Mouse (Mus musculus) CH12.LX (cell line): ENCODE data around the gene Ap2a1. TPM values are rescaled to one million over a fixed set of nuclear protein-coding genes. Genes with fewer than 3 reads are reported as not detected.

Source experiments
- DNase-seq: peaks from one replicate; pipeline ENCODE4 v3.0.0-alpha.2; 2013; ENCODE audit errors: extremely low read depth
- H3K27ac ChIP-seq: 2 replicates; pipeline ENCODE4 v1.5.1; 2012; ENCODE audit warnings: low read depth, mild to moderate bottlenecking, control low read depth, moderate library complexity; ENCODE audit not compliant: insufficient read depth
- H3K27me3 ChIP-seq: replicated peaks from 2 replicates; pipeline ENCODE3; 2012; ENCODE audit warnings: inconsistent platforms
- H3K36me3 ChIP-seq, 2 experiments: replicated peaks in 1 of 2; 2 replicates each; pipeline versions ENCODE3 to v1.6.1; 2012; ENCODE audit warnings: inconsistent platforms in 1 of 2, low read length in 1 of 2, mild to moderate bottlenecking in 1 of 2, mixed read lengths in 1 of 2, moderate library complexity in 1 of 2; ENCODE audit not compliant: control insufficient read depth in 1 of 2, insufficient read depth in 1 of 2
- H3K4me1 ChIP-seq, 2 experiments: 2 replicates each; pipeline ENCODE4 v1.6.1; 2012; ENCODE audit warnings: inconsistent platforms in 1 of 2, moderate library complexity in 1 of 2; ENCODE audit not compliant: insufficient read depth in 2 of 2, control insufficient read depth in 1 of 2
- H3K4me2 ChIP-seq: 2 replicates; pipeline ENCODE4 v1.6.1; 2012; ENCODE audit warnings: low read depth, mild to moderate bottlenecking, control low read depth; ENCODE audit not compliant: poor library complexity, insufficient read depth, severe bottlenecking
- H3K4me3 ChIP-seq, 3 experiments: fragments of 150-350 bp in 1 of 3; sonication (generic) in 1 of 3; replicated peaks in 1 of 3; 2 replicates each; pipeline versions ENCODE3 to v1.5.1; 2011 to 2012; ENCODE audit warnings: low read depth in 2 of 3, low read length in 2 of 3, mild to moderate bottlenecking in 2 of 3, moderate library complexity in 2 of 3, control low read depth in 1 of 3, improper control_type of control experiment in 1 of 3, inconsistent platforms in 1 of 3, mixed read lengths in 1 of 3; ENCODE audit not compliant: poor library complexity in 1 of 3
- H3K79me2 ChIP-seq: replicated peaks from 2 replicates; pipeline ENCODE4 v1.6.1; 2012; ENCODE audit warnings: mild to moderate bottlenecking, moderate library complexity; ENCODE audit not compliant: control insufficient read depth, poor library complexity, insufficient read depth, severe bottlenecking; ENCODE audit errors: extremely low read depth
- H3K9ac ChIP-seq: 2 replicates; pipeline ENCODE4 v1.6.1; 2012; ENCODE audit warnings: low read depth, mild to moderate bottlenecking, control low read depth, moderate library complexity; ENCODE audit not compliant: insufficient read depth
- H3K9me3 ChIP-seq: replicated peaks from 2 replicates; pipeline ENCODE3; 2012; ENCODE audit warnings: low read length, inconsistent platforms, mixed read lengths
- CHD1 ChIP-seq: IDR thresholded peaks from 2 replicates; pipeline ENCODE4 v1.6.1; 2012; ENCODE audit warnings: low read depth, low read length, improper control_type of control experiment, inconsistent platforms
- CTCF ChIP-seq, 2 experiments: IDR thresholded peaks in 1 of 2; conservative IDR thresholded peaks in 1 of 2; 2 replicates each; pipeline ENCODE4 v1.5.1; 2011 to 2012; ENCODE audit warnings: low read depth in 2 of 2, low read length in 2 of 2, improper control_type of control experiment in 1 of 2, inconsistent platforms in 1 of 2, mild to moderate bottlenecking in 1 of 2, moderate library complexity in 1 of 2
- HCFC1 ChIP-seq: IDR thresholded peaks from 2 replicates; pipeline ENCODE4 v1.6.1; 2012; ENCODE audit warnings: low read depth, mild to moderate bottlenecking, inconsistent platforms, low read length, improper control_type of control experiment
- IRF4 ChIP-seq: IDR thresholded peaks from 2 replicates; pipeline ENCODE4 v1.6.1; 2014; ENCODE audit warnings: low read depth, mild to moderate bottlenecking, inconsistent platforms, low read length, improper control_type of control experiment
- JUN ChIP-seq: IDR thresholded peaks from 2 replicates; pipeline ENCODE4 v1.6.1; 2011; ENCODE audit warnings: low read depth, mild to moderate bottlenecking, low read length, improper control_type of control experiment, moderate library complexity; ENCODE audit not compliant: insufficient read depth
- JUND ChIP-seq: conservative IDR thresholded peaks from 2 replicates; pipeline ENCODE4 v1.6.1; 2011; ENCODE audit warnings: low read depth, low read length, improper control_type of control experiment
- MAFK ChIP-seq: IDR thresholded peaks from 2 replicates; pipeline ENCODE4 v1.6.1; 2011; ENCODE audit warnings: low read length, improper control_type of control experiment; ENCODE audit not compliant: insufficient replicate concordance
- MAZ ChIP-seq: IDR thresholded peaks from 2 replicates; pipeline ENCODE4 v1.6.1; 2012; ENCODE audit warnings: low read depth, mild to moderate bottlenecking, inconsistent platforms, low read length, improper control_type of control experiment, moderate library complexity
- MEF2A ChIP-seq: IDR thresholded peaks from 2 replicates; pipeline ENCODE4 v1.6.1; 2014; ENCODE audit warnings: low read depth, mild to moderate bottlenecking, inconsistent platforms, low read length, improper control_type of control experiment, borderline replicate concordance
- NELFE ChIP-seq: IDR thresholded peaks from 2 replicates; pipeline ENCODE4 v1.6.1; 2011; ENCODE audit warnings: low read depth, low read length, improper control_type of control experiment
- PAX5 ChIP-seq: IDR thresholded peaks from 2 replicates; pipeline ENCODE4 v1.6.1; 2012; ENCODE audit warnings: low read length, inconsistent platforms, mixed read lengths
- POLR2AphosphoS2 ChIP-seq: IDR thresholded peaks from 2 replicates; pipeline ENCODE4 v1.6.1; 2011; ENCODE audit warnings: low read depth, low read length, improper control_type of control experiment
- SMC3 ChIP-seq: IDR thresholded peaks from 2 replicates; pipeline ENCODE4 v1.6.1; 2011; ENCODE audit warnings: low read depth, low read length, improper control_type of control experiment
- TCF12 ChIP-seq: IDR thresholded peaks from 2 replicates; pipeline ENCODE4 v1.6.1; 2014; ENCODE audit warnings: low read depth, mild to moderate bottlenecking, inconsistent platforms, low read length, improper control_type of control experiment
- USF2 ChIP-seq: conservative IDR thresholded peaks from 2 replicates; pipeline ENCODE4 v1.6.1; 2011; ENCODE audit warnings: low read depth, low read length, improper control_type of control experiment
- ZC3H11A ChIP-seq: IDR thresholded peaks from 2 replicates; pipeline ENCODE4 v1.6.1; 2012; ENCODE audit warnings: low read depth, mild to moderate bottlenecking, inconsistent platforms, low read length, improper control_type of control experiment
- ZMIZ1 ChIP-seq: IDR thresholded peaks from 2 replicates; pipeline ENCODE4 v1.6.1; 2012; ENCODE audit warnings: low read depth, mild to moderate bottlenecking, inconsistent platforms, low read length, improper control_type of control experiment
- ZNF384 ChIP-seq: IDR thresholded peaks from 2 replicates; pipeline ENCODE4 v1.6.1; 2012; ENCODE audit warnings: low read depth, low read length, improper control_type of control experiment, inconsistent platforms
- dilution Hi-C: fragments of 300-500 bp; cut with MboI; formaldehyde crosslinking; loops from 2 replicates; pipeline ENCODE4 v1.14.3; 2020; ENCODE audit warnings: low sequenced_read_pairs; ENCODE audit not compliant: extremely low pct_unique_long_range_greater_than_20kb, extremely low pct_ligation_motif_present
- in situ Hi-C: fragments of 300-500 bp; cut with MboI; formaldehyde crosslinking; loops from 3 replicates; pipeline ENCODE4 v1.14.3; 2019; ENCODE audit warnings: low sequenced_read_pairs, low pct_ligation_motif_present, low pct_unique_long_range_greater_than_20kb, mixed read lengths
- polyA plus RNA-seq: library from polyadenylated mRNA; unstranded; fragments of >175 nt; gene quantifications from 2 replicates; pipeline ENCODE4 v1.2.1, GENCODE M21; 2012; ENCODE audit warnings: low read depth; ENCODE audit not compliant: insufficient read length
- total RNA-seq, 2 experiments: library from RNA; depleted of rRNA; stranded (reverse); fragments of 300-350 nt in 1 of 2; fragments of >200 nt in 1 of 2; gene quantifications; 2 replicates each; pipeline ENCODE4 v1.2.3; 2012 to 2014

Gene Ap2a1
- total and polyA plus RNA-seq, 3 experiments = 35.7 to 61.1 (median 56.3) TPM

DNA sequence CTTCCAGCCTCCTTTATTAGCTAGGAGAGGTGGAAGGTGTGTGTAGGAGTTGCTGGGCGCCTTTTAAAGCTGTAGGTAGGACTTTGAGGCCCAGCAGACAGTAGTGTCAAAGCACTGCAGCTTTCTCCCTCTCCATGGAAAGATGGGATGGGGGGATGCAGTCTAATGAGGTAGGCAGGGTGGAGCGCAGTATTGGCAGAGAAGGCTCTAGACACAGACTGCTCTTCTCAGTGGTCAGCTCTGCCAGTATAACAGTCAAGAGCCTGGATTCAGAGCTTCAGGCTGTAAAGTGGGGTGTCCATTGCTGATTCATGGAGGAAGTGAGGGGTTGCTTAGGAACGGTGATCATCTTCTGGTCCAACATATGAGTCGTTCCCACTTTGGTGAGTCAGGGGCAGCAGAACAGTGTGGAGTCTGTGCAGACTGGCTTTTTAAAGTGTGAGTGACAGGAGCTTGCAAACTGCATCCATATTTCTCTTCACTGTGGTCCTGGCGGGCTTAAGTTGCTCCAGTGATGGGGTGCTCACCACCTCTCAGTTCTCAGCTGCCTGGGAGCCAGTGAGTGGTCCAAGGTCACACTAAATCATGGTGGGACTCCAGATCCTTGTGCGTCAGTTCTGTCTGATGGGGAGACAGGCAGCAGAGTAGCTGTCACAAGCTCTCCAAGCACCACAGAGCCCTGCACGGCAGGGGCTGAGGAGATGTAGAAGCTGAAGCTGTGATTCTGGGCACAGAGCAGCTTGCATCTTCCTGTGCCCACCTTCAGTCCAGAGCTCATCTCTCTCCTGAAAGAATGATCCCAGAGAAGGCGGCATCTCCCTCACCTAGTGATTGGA, 78.3 kb downstream of the Ap2a1 start:
- in situ Hi-C loops = loop anchor here (10.0 kb wide), 1 partner anchor 104 kb away; no protein-coding TSS in a partner anchor
- peak overlapping the region; percentile 81 to 98 (median 93) for H3K4me3 ChIP-seq
- dilution Hi-C loops = no loop called here
- peaks cover 17 to 39% of the 10 kb centered on the region in 2 experiments for H3K36me3 ChIP-seq
- no peaks in the 10 kb centered on the region for H3K9me3 ChIP-seq
- H3K27me3 ChIP-seq = no peaks in the 10 kb centered on the region
- H3K9ac ChIP-seq = peak overlapping the region; percentile 97
- peaks cover 18 to 53% of the 10 kb centered on the region in 2 experiments for H3K4me1 ChIP-seq
- H3K4me2 ChIP-seq = peak overlapping the region; percentile 69
- no peak for TF ChIP-seq PAX5
- TF ChIP-seq TCF12 = no peak
- TF ChIP-seq CTCF (conservative IDR thresholded peaks at IDR 0.05 in 1 of 2, IDR thresholded peaks at IDR 0.05 in 1 of 2; ENCODE audit: low read depth in 2 of 2, low read length in 2 of 2) = no peak
- no peak for TF ChIP-seq HCFC1
- no peak for TF ChIP-seq SMC3
- no peak for TF ChIP-seq USF2
- no peak for TF ChIP-seq IRF4
- no peak for TF ChIP-seq JUN
- no peak for TF ChIP-seq ZC3H11A
- TF ChIP-seq POLR2AphosphoS2 = no peak
- TF ChIP-seq NELFE = no peak
- TF ChIP-seq MAZ = no peak
- TF ChIP-seq MAFK = no peak
- TF ChIP-seq ZMIZ1 = no peak
- no peak for TF ChIP-seq MEF2A
- no peak for TF ChIP-seq ZNF384
- no peak for TF ChIP-seq CHD1
- no peak for TF ChIP-seq JUND
- no peak for DNase-seq
- H3K27ac ChIP-seq = peak overlapping the region; percentile 39
- peaks cover 28% of the 10 kb centered on the region for H3K79me2 ChIP-seq

Other genes with a start within 250 kb of the Ap2a1 start
Only the 20 nearest of the 31 such genes appear.
- 93.2 and 101 TPM in 2 replicates for gene Nup62, start 113.4 kb downstream of the Ap2a1 start, total RNA-seq (2012; rRNA removed)
- 84.1 and 93.3 TPM in 2 replicates for gene Nup62, start 113.4 kb downstream of the Ap2a1 start, total RNA-seq (2014; rRNA removed)
- 146 and 151 TPM in 2 replicates for gene Nup62, start 113.4 kb downstream of the Ap2a1 start, polyA plus RNA-seq
- 42.2 and 57.5 TPM in 2 replicates for gene Il4i1, start 113.1 kb downstream of the Ap2a1 start, total RNA-seq (2012; rRNA removed)
- gene Il4i1, start 113.1 kb downstream of the Ap2a1 start, total RNA-seq (2014; rRNA removed) = 11.8 and 17.6 TPM in 2 replicates
- 49.2 and 58.2 TPM in 2 replicates for gene Il4i1, start 113.1 kb downstream of the Ap2a1 start, polyA plus RNA-seq
- gene Atf5, start 112.8 kb downstream of the Ap2a1 start, total RNA-seq (2012; rRNA removed) = 34.0 and 71.1 TPM in 2 replicates
- gene Atf5, start 112.8 kb downstream of the Ap2a1 start, total RNA-seq (2014; rRNA removed) = 12.0 and 13.4 TPM in 2 replicates
- 82.3 and 84.5 TPM in 2 replicates for gene Atf5, start 112.8 kb downstream of the Ap2a1 start, polyA plus RNA-seq
- gene Akt1s1, start 80.5 kb downstream of the Ap2a1 start, total RNA-seq (2012; rRNA removed) = 21.7 and 24.2 TPM in 2 replicates
- 8.5 and 9.5 TPM in 2 replicates for gene Akt1s1, start 80.5 kb downstream of the Ap2a1 start, total RNA-seq (2014; rRNA removed)
- gene Akt1s1, start 80.5 kb downstream of the Ap2a1 start, polyA plus RNA-seq = 23.3 and 23.4 TPM in 2 replicates
- 32.4 and 40.5 TPM in 2 replicates for gene Tbc1d17, start 80.4 kb downstream of the Ap2a1 start, total RNA-seq (2012; rRNA removed)
- gene Tbc1d17, start 80.4 kb downstream of the Ap2a1 start, total RNA-seq (2014; rRNA removed) = 31.9 and 35.5 TPM in 2 replicates
- 38.5 and 41.9 TPM in 2 replicates for gene Tbc1d17, start 80.4 kb downstream of the Ap2a1 start, polyA plus RNA-seq
- 35.9 and 41.6 TPM in 2 replicates for gene Pnkp, start 72.4 kb downstream of the Ap2a1 start, total RNA-seq (2012; rRNA removed)
- gene Pnkp, start 72.4 kb downstream of the Ap2a1 start, total RNA-seq (2014; rRNA removed) = 14.8 and 15.3 TPM in 2 replicates
- gene Pnkp, start 72.4 kb downstream of the Ap2a1 start, polyA plus RNA-seq = 20.7 and 22.2 TPM in 2 replicates
- 11.5 and 16.8 TPM in 2 replicates for gene Ptov1, start 59.7 kb downstream of the Ap2a1 start, total RNA-seq (2012; rRNA removed)
- gene Ptov1, start 59.7 kb downstream of the Ap2a1 start, total RNA-seq (2014; rRNA removed) = 5.7 and 7.8 TPM in 2 replicates
- gene Ptov1, start 59.7 kb downstream of the Ap2a1 start, polyA plus RNA-seq = 15.5 and 21.0 TPM in 2 replicates
- 56.7 and 57.6 TPM in 2 replicates for gene Med25, start 36.8 kb downstream of the Ap2a1 start, total RNA-seq (2012; rRNA removed)
- 18.4 and 20.8 TPM in 2 replicates for gene Med25, start 36.8 kb downstream of the Ap2a1 start, total RNA-seq (2014; rRNA removed)
- gene Med25, start 36.8 kb downstream of the Ap2a1 start, polyA plus RNA-seq = 67.4 and 75.4 TPM in 2 replicates
- gene Fuz, start 33.4 kb downstream of the Ap2a1 start, total RNA-seq (2012; rRNA removed) = 12.2 and 16.9 TPM in 2 replicates
- 16.1 and 16.7 TPM in 2 replicates for gene Fuz, start 33.4 kb downstream of the Ap2a1 start, total RNA-seq (2014; rRNA removed)
- 15.9 and 17.1 TPM in 2 replicates for gene Fuz, start 33.4 kb downstream of the Ap2a1 start, polyA plus RNA-seq
- gene Tsks, start 13.7 kb upstream of the Ap2a1 start, total RNA-seq (2012; rRNA removed) = 0.08 TPM in 1 of 2 replicates, not detected in the other
- not detected in 2 replicates for gene Tsks, start 13.7 kb upstream of the Ap2a1 start, total RNA-seq (2014; rRNA removed)
- gene Tsks, start 13.7 kb upstream of the Ap2a1 start, polyA plus RNA-seq = not detected in 2 replicates
- gene Cpt1c, start 45.4 kb upstream of the Ap2a1 start, total RNA-seq (2012; rRNA removed) = 3.6 and 4.5 TPM in 2 replicates
- gene Cpt1c, start 45.4 kb upstream of the Ap2a1 start, total RNA-seq (2014; rRNA removed) = 10.2 and 10.3 TPM in 2 replicates
- gene Cpt1c, start 45.4 kb upstream of the Ap2a1 start, polyA plus RNA-seq = 10.4 and 12.7 TPM in 2 replicates
- gene Prmt1, start 57.1 kb upstream of the Ap2a1 start, total RNA-seq (2012; rRNA removed) = 340 and 407 TPM in 2 replicates
- 220 and 231 TPM in 2 replicates for gene Prmt1, start 57.1 kb upstream of the Ap2a1 start, total RNA-seq (2014; rRNA removed)
- 608 and 642 TPM in 2 replicates for gene Prmt1, start 57.1 kb upstream of the Ap2a1 start, polyA plus RNA-seq
- 56.5 and 65.0 TPM in 2 replicates for gene Irf3, start 68.2 kb upstream of the Ap2a1 start, total RNA-seq (2012; rRNA removed)
- gene Irf3, start 68.2 kb upstream of the Ap2a1 start, total RNA-seq (2014; rRNA removed) = 33.5 and 39.0 TPM in 2 replicates
- gene Irf3, start 68.2 kb upstream of the Ap2a1 start, polyA plus RNA-seq = 79.7 and 87.7 TPM in 2 replicates
- gene Bcl2l12, start 69.2 kb upstream of the Ap2a1 start, total RNA-seq (2012; rRNA removed) = 11.8 and 12.0 TPM in 2 replicates
- 9.2 and 9.8 TPM in 2 replicates for gene Bcl2l12, start 69.2 kb upstream of the Ap2a1 start, total RNA-seq (2014; rRNA removed)
- gene Bcl2l12, start 69.2 kb upstream of the Ap2a1 start, polyA plus RNA-seq = 10.8 and 12.6 TPM in 2 replicates
- gene Scaf1, start 86.9 kb upstream of the Ap2a1 start, total RNA-seq (2012; rRNA removed) = 15.5 and 18.2 TPM in 2 replicates
- gene Scaf1, start 86.9 kb upstream of the Ap2a1 start, total RNA-seq (2014; rRNA removed) = 5.4 and 6.1 TPM in 2 replicates
- 38.9 and 41.9 TPM in 2 replicates for gene Scaf1, start 86.9 kb upstream of the Ap2a1 start, polyA plus RNA-seq
- 5.0 and 10.6 TPM in 2 replicates for gene Rras, start 88.5 kb upstream of the Ap2a1 start, total RNA-seq (2012; rRNA removed)
- gene Rras, start 88.5 kb upstream of the Ap2a1 start, total RNA-seq (2014; rRNA removed) = 6.6 and 7.2 TPM in 2 replicates
- gene Rras, start 88.5 kb upstream of the Ap2a1 start, polyA plus RNA-seq = 18.5 and 19.8 TPM in 2 replicates
- gene Prr12, start 123.4 kb upstream of the Ap2a1 start, total RNA-seq (2012; rRNA removed) = 5.7 and 6.5 TPM in 2 replicates
- gene Prr12, start 123.4 kb upstream of the Ap2a1 start, total RNA-seq (2014; rRNA removed) = 1.1 and 1.2 TPM in 2 replicates
- 18.0 and 20.5 TPM in 2 replicates for gene Prr12, start 123.4 kb upstream of the Ap2a1 start, polyA plus RNA-seq
- 73.2 and 86.8 TPM in 2 replicates for gene Nosip, start 132.9 kb upstream of the Ap2a1 start, total RNA-seq (2012; rRNA removed)
- 79.3 and 81.4 TPM in 2 replicates for gene Nosip, start 132.9 kb upstream of the Ap2a1 start, total RNA-seq (2014; rRNA removed)
- 72.4 and 83.9 TPM in 2 replicates for gene Nosip, start 132.9 kb upstream of the Ap2a1 start, polyA plus RNA-seq
- gene Prrg2, start 133.2 kb upstream of the Ap2a1 start, total RNA-seq (2012; rRNA removed) = 7.1 and 7.6 TPM in 2 replicates
- 6.1 and 6.7 TPM in 2 replicates for gene Prrg2, start 133.2 kb upstream of the Ap2a1 start, total RNA-seq (2014; rRNA removed)
- 7.2 and 7.7 TPM in 2 replicates for gene Prrg2, start 133.2 kb upstream of the Ap2a1 start, polyA plus RNA-seq
- 0.38 and 0.42 TPM in 2 replicates for gene Rcn3, start 162.7 kb upstream of the Ap2a1 start, total RNA-seq (2012; rRNA removed)
- not detected in 2 replicates for gene Rcn3, start 162.7 kb upstream of the Ap2a1 start, total RNA-seq (2014; rRNA removed)
- not detected in 2 replicates for gene Rcn3, start 162.7 kb upstream of the Ap2a1 start, polyA plus RNA-seq